Mouse (Mus musculus): Measurements from ENCODE around the gene Abcc5. TPM values are rescaled to one million over a fixed set of nuclear protein-coding genes. Genes with fewer than 3 reads are reported as not detected.

Gene Abcc5
- polyA plus RNA-seq, 1 experiment = 269 TPM

GRCm38 (mm10) chr16:20300076-20300475, 126.1 kb downstream of the Abcc5 start:
- TF ChIP-seq CTCF (IDR thresholded peaks at IDR 0.05; ENCODE audit: borderline replicate concordance, extremely low read depth, insufficient read depth, insufficient read length) = no peak
- TF ChIP-seq POLR2A (IDR thresholded peaks at IDR 0.05; ENCODE audit: borderline replicate concordance, extremely low read depth, insufficient read depth, insufficient read length, poor library complexity, severe bottlenecking) = no peak
- no peak for DNase-seq (ENCODE audit: low read depth)

Other genes with a start within 250 kb of the Abcc5 start
- 4.5 and 4.6 TPM in 2 replicates for gene Map6d1, start 185.0 kb downstream of the Abcc5 start, polyA plus RNA-seq (2012; rRNA removed)
- gene Parl, start 124.0 kb downstream of the Abcc5 start, polyA plus RNA-seq (2012; rRNA removed) = 53.9 and 54.6 TPM in 2 replicates
- 0.05 TPM in 1 of 2 replicates, not detected in the other for gene Cyp2ab1, start 101.0 kb downstream of the Abcc5 start, polyA plus RNA-seq (2012; rRNA removed)
- 56.7 and 61.0 TPM in 2 replicates for gene Eif2b5, start 72.4 kb upstream of the Abcc5 start, polyA plus RNA-seq (2012; rRNA removed)
- gene Dvl3, start 90.6 kb upstream of the Abcc5 start, polyA plus RNA-seq (2012; rRNA removed) = 63.6 and 109 TPM in 2 replicates
- 1,266 and 1,281 TPM in 2 replicates for gene Ap2m1, start 109.1 kb upstream of the Abcc5 start, polyA plus RNA-seq (2012; rRNA removed)
- gene Abcf3, start 122.2 kb upstream of the Abcc5 start, polyA plus RNA-seq (2012; rRNA removed) = 67.5 TPM in 2 replicates
- 28.2 and 44.7 TPM in 2 replicates for gene Vwa5b2, start 163.1 kb upstream of the Abcc5 start, polyA plus RNA-seq (2012; rRNA removed)
- 9.2 and 16.4 TPM in 2 replicates for gene Eef1akmt4, start 185.2 kb upstream of the Abcc5 start, polyA plus RNA-seq (2012; rRNA removed)
- gene Gm49333, start 185.2 kb upstream of the Abcc5 start, polyA plus RNA-seq (2012; rRNA removed) = not detected in 2 replicates
- 30.5 and 31.6 TPM in 2 replicates for gene Alg3, start 185.3 kb upstream of the Abcc5 start, polyA plus RNA-seq (2012; rRNA removed)
- 82.1 and 103 TPM in 2 replicates for gene Camk2n2, start 194.9 kb upstream of the Abcc5 start, polyA plus RNA-seq (2012; rRNA removed)
- gene Ece2, start 203.4 kb upstream of the Abcc5 start, polyA plus RNA-seq (2012; rRNA removed) = 27.3 and 27.7 TPM in 2 replicates
- gene Psmd2, start 225.3 kb upstream of the Abcc5 start, polyA plus RNA-seq (2012; rRNA removed) = 215 and 226 TPM in 2 replicates
- gene Eif4g1, start 241.9 kb upstream of the Abcc5 start, polyA plus RNA-seq (2012; rRNA removed) = 231 and 269 TPM in 2 replicates